In the genomic region with DNA sequence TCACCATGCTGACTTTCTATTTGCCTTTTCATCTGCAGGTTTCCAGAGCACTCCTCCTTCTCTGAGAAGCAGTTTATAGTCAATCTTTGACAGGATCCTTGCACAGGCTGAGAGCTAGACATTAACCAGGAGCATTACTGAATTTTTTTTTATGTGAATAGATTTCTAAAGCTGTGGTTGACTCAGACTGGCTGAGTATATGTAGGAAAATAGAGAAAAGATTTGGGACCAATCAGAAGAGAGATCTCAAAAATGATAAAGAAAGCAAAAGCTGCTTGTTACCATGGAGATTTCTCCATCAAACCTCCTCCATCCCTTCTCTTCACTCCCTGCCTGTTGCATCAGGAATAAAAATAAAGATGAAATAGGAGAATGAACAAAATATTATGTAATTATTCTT, we compare ENCODE assay signal across 24 mouse cellular contexts.
DNase-seq lines count a peak whose midpoint lies in the region; ATAC-seq and TF ChIP-seq lines count a peak whose summit lies in the region.
"Had no signal": no experiment of that assay in that cellular context is flagged by ENCODE, and none has a peak within 500 bp of the region (broad histone marks: within the 10 kb centered on the region; RNA-seq: fewer than 3 reads in every experiment).

No protein-coding gene starts in this region.

- H3K9ac ChIP-seq in midbrain, embryonic 16.5 days (ENCODE audit: low read depth, low read length): no peak overlapping the region
- H3K9ac ChIP-seq in midbrain, postnatal 0 days (replicated peaks; ENCODE audit: low read length, poor library complexity, severe bottlenecking): no peak overlapping the region
- H3K9ac ChIP-seq: embryonic facial prominence, embryonic 15.5 days; limb, embryonic 12.5 days; liver, postnatal 0 days had no signal

- no peaks in the 10 kb centered on the region for H3K4me1 ChIP-seq in midbrain, embryonic 16.5 days (ENCODE audit: control insufficient read depth, insufficient read depth, low read length)
- H3K4me1 ChIP-seq in midbrain, embryonic 10.5 days: no peaks in the 10 kb centered on the region
- H3K4me1 ChIP-seq in midbrain, postnatal 0 days (ENCODE audit: insufficient read depth, low read length): no peaks in the 10 kb centered on the region
- no peaks in the 10 kb centered on the region for H3K4me1 ChIP-seq in lung, adult 2 months (ENCODE audit: control insufficient read depth, insufficient read depth, low read length)
- H3K4me1 ChIP-seq: embryonic facial prominence, embryonic 15.5 days; heart, embryonic 10.5 days; limb, embryonic 12.5 days; megakaryocyte, embryonic 14.5 days had no signal

- ATAC-seq in midbrain, embryonic 16.5 days: no peak
- peak; percentile 49; the same call in 1 of the 2 replicates for ATAC-seq in midbrain, postnatal 0 days (ENCODE audit: low FRiP score)
- ATAC-seq: intestine, postnatal 0 days; liver, postnatal 0 days; Patski had no signal

- 0 out of 2 replicates have a peak, but pooled peaks cover 2% of the 10 kb centered on the region for H3K9me3 ChIP-seq in midbrain, embryonic 16.5 days (replicated peaks; ENCODE audit: control insufficient read depth, low read length, poor library complexity, severe bottlenecking)
- H3K9me3 ChIP-seq in midbrain, embryonic 10.5 days (replicated peaks): peaks cover 14% of the 10 kb centered on the region; the same call in 1 of the 2 replicates
- H3K9me3 ChIP-seq in midbrain, postnatal 0 days (ENCODE audit: low read length): 0 out of 2 replicates have a peak, but pooled peaks cover 7% of the 10 kb centered on the region
- H3K9me3 ChIP-seq: embryonic facial prominence, embryonic 15.5 days; heart, embryonic 10.5 days; megakaryocyte, embryonic 14.5 days had no signal

- H3K36me3 ChIP-seq in midbrain, embryonic 16.5 days (ENCODE audit: control insufficient read depth, insufficient read depth, low read length): no peaks in the 10 kb centered on the region
- H3K36me3 ChIP-seq in midbrain, embryonic 10.5 days: no peaks in the 10 kb centered on the region
- no peaks in the 10 kb centered on the region for H3K36me3 ChIP-seq in midbrain, postnatal 0 days (ENCODE audit: insufficient read depth, low read length)
- H3K36me3 ChIP-seq: embryonic facial prominence, embryonic 15.5 days; heart, embryonic 10.5 days; limb, embryonic 12.5 days had no signal

- peak overlapping the region; percentile 30 for H3K4me3 ChIP-seq in midbrain, embryonic 16.5 days (ENCODE audit: low read depth, low read length)
- no peak overlapping the region for H3K4me3 ChIP-seq in midbrain, embryonic 10.5 days
- H3K4me3 ChIP-seq in midbrain, postnatal 0 days (ENCODE audit: low read depth, low read length): peak overlapping the region; percentile 32
- H3K4me3 ChIP-seq in lung, adult 2 months (replicated peaks; ENCODE audit: extremely low read depth, low read depth, low read length): no peak overlapping the region
- H3K4me3 ChIP-seq: embryonic facial prominence, embryonic 15.5 days; heart, embryonic 10.5 days; limb, embryonic 12.5 days; megakaryocyte, embryonic 14.5 days had no signal

- H3K27ac ChIP-seq in midbrain, embryonic 16.5 days (ENCODE audit: low read length): peak overlapping the region; percentile 65; the same call in 1 of the 2 replicates
- H3K27ac ChIP-seq in midbrain, embryonic 10.5 days (replicated peaks): no peak overlapping the region
- H3K27ac ChIP-seq in midbrain, postnatal 0 days (ENCODE audit: low read depth, low read length): peak overlapping the region; percentile 43; the same call in 1 of the 2 replicates
- H3K27ac ChIP-seq: embryonic facial prominence, embryonic 15.5 days; heart, embryonic 10.5 days; kidney, postnatal 0 days; limb, embryonic 12.5 days had no signal

- peak overlapping the region; percentile 12; the same call in 1 of the 2 replicates for H3K4me2 ChIP-seq in midbrain, embryonic 16.5 days (ENCODE audit: low read length)
- H3K4me2 ChIP-seq in midbrain, postnatal 0 days (ENCODE audit: low read depth, low read length, poor library complexity, severe bottlenecking): no peak overlapping the region
- H3K4me2 ChIP-seq: embryonic facial prominence, embryonic 15.5 days; limb, embryonic 12.5 days; liver, embryonic 11.5 days had no signal

- DNase-seq in frontal cortex, adult 2 months (ENCODE audit: extremely low spot score in 1 of 2, low spot score in 1 of 2): peak; percentile 7 to 62
- DNase-seq in frontal cortex, postnatal 10 days (ENCODE audit: low spot score in 2 of 2): no peak
- peak; percentile 10 for DNase-seq in layer of hippocampus, adult 9-11 months
- no peak for DNase-seq in layer of hippocampus, adult 8-10 months (ENCODE audit: low spot score in 2 of 2)
- DNase-seq in midbrain, embryonic 10.5 days (ENCODE audit: low spot score): no peak
- peak; percentile 9 for DNase-seq in midbrain, postnatal 0 days (ENCODE audit: low spot score)
- no peak for DNase-seq in lung, adult 2 months
- DNase-seq: adrenal gland, postnatal 36 days; cerebellum, adult 18-20 months; gastrocnemius, postnatal 10 days; heart, postnatal 4 days; liver, postnatal 0 days; lung, postnatal 14 days; right cerebral cortex, postnatal 25 days; spleen, adult 18-20 months had no signal

- TF ChIP-seq CTCF in midbrain, postnatal 0 days (IDR thresholded peaks at IDR 0.05): no peak
- TF ChIP-seq CTCF in lung, adult 2 months (IDR thresholded peaks at IDR 0.05; ENCODE audit: insufficient read depth, low read length): no peak

- no peak for TF ChIP-seq POLR2A in lung, adult 2 months (IDR thresholded peaks at IDR 0.05; ENCODE audit: borderline replicate concordance, extremely low read depth, low read depth, low read length)

- no peaks in the 10 kb centered on the region for H3K27me3 ChIP-seq in midbrain, embryonic 16.5 days (ENCODE audit: control insufficient read depth, insufficient read depth, low read depth, low read length)
- H3K27me3 ChIP-seq in midbrain, embryonic 10.5 days (ENCODE audit: low read depth, poor library complexity, severe bottlenecking): no peaks in the 10 kb centered on the region
- no peaks in the 10 kb centered on the region for H3K27me3 ChIP-seq in midbrain, postnatal 0 days (ENCODE audit: insufficient read depth, low read length)
- H3K27me3 ChIP-seq: embryonic facial prominence, embryonic 15.5 days; limb, embryonic 12.5 days; megakaryocyte, embryonic 14.5 days; Patski had no signal

Comparison
In these comparisons a context has a peak if more than half of its experiments do, and no peak if none do; other contexts are left out.
1. DNase-seq: peak in frontal cortex, adult 2 months (2 of 2), layer of hippocampus, adult 9-11 months (single experiment) and midbrain, postnatal 0 days (single experiment); none in frontal cortex, postnatal 10 days (0 of 2), layer of hippocampus, adult 8-10 months (0 of 2), midbrain, embryonic 10.5 days (single experiment) and lung, adult 2 months (single experiment).
2. H3K4me3 ChIP-seq: peak in midbrain, embryonic 16.5 days (single experiment) and midbrain, postnatal 0 days (single experiment); none in midbrain, embryonic 10.5 days (single experiment) and lung, adult 2 months (single experiment).